Mouse (Mus musculus): ENCODE data around the gene Dnlz. TPM values are rescaled to one million over a fixed set of nuclear protein-coding genes. Genes with fewer than 3 reads are reported as not detected.

The Dnlz gene
- total RNA-seq, 2 experiments from 2014 or later: 5.9 to 9.5 TPM

DNA sequence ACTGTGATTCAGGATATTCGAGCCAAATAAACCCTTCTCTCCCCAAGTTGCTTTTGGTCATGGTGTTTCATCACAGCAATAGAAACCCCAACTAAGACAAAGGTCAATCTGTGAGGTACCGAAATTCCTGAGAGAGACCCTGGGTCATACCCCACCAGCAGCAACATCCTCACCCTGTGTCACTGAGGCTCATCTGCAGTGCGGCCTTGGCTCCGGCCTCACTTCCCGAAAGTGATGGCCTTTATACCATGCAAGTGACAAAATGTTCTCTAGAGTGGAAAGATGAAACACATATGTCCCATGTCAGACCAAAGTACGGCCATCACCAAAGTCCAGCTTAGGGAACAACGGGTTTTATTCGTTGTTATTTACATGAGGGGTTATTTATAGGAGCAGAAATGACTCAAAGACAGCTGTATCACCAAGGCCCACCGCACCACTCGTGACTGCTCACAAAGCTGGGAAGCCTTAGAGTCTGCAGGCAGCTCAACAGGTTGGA, 49.9 kb downstream of the Dnlz start:
- ATAC-seq (replicated peaks; ENCODE audit: poor library complexity, severe bottlenecking): no peak

DNA sequence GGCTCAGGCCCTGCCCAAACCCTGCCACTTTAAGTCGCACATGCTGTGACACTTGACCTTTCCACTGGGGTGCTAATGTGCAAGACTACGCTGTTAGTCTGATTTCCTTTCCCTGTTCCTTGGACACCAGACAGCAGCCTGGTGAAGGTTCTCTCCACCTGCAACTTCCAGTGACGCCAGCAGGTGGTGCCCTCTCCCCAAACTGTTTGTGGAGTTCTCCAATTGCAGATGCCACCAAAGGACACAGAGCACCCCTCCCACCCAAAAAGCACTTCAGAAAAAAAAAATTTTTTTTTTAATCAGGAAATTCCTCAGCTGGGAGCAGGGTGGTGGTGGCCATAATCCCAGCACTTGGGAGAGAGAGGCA, 51.1 kb downstream of the Dnlz start:
- peak; percentile 73 for ATAC-seq (replicated peaks; ENCODE audit: poor library complexity, severe bottlenecking)

DNA sequence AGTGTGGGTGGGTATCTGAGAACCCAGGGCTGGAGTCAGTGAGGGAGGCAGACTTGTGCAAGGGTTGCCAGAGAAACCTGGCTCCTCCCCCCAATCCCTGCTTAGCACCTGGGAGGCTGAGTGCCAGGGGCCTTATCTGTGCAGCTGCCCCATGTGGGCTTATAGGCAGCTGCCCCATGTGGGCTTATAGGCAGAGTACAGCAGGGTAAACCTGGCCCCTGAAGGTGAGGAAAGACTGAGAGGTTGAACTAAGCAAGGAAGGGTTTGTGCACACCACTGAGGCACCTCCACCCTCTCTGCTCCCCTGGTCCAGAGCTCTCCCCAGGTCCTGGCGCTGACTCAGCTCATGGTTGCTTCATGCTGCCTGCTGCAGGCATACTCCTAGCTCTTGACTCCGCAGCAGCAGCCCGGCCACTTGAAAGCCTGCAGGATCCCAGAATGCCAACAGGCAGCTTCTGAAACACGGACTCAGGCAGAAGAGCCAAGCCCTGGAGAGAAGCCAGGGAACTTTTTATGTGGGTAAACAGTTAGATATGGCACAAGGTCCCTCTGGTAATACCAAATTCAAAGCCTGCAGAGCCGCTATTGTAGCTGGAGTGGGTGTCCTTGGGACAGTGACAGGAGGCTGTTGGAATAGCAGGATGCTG, 51.6 kb downstream of the Dnlz start:
- no peak for ATAC-seq (replicated peaks; ENCODE audit: poor library complexity, severe bottlenecking)

GRCm38 (mm10) chr2:26299336-26299735, 52.6 kb downstream of the Dnlz start:
- no peak for ATAC-seq (replicated peaks; ENCODE audit: poor library complexity, severe bottlenecking)

- no peak for ATAC-seq (replicated peaks; ENCODE audit: poor library complexity, severe bottlenecking)
Observed at GRCm38 (mm10) chr2:26298856-26299230, 53.1 kb downstream of the Dnlz start.

GRCm38 (mm10) chr2:26298208-26298855, 53.6 kb downstream of the Dnlz start:
- peak; percentile 60 for ATAC-seq (replicated peaks; ENCODE audit: poor library complexity, severe bottlenecking)

Other genes starting within 250 kb of the Dnlz start
- gene Nacc2, start 228.9 kb downstream of the Dnlz start, total RNA-seq (2014; fragmentation: Nextera tagmentation): 0.30 and 0.62 TPM in 2 replicates
- gene Nacc2, start 228.9 kb downstream of the Dnlz start, total RNA-seq (2017): 0.57 and 0.65 TPM in 2 replicates
- not detected in 2 replicates for gene Lhx3, start 143.8 kb downstream of the Dnlz start, total RNA-seq (2014; fragmentation: Nextera tagmentation)
- not detected in 2 replicates for gene Lhx3, start 143.8 kb downstream of the Dnlz start, total RNA-seq (2017)
- gene Qsox2, start 114.6 kb downstream of the Dnlz start, total RNA-seq (2014; fragmentation: Nextera tagmentation): 10.9 and 11.5 TPM in 2 replicates
- 4.8 and 7.1 TPM in 2 replicates for gene Qsox2, start 114.6 kb downstream of the Dnlz start, total RNA-seq (2017)
- gene Ccdc187, start 57.6 kb downstream of the Dnlz start, total RNA-seq (2014; fragmentation: Nextera tagmentation): not detected in 2 replicates
- gene Ccdc187, start 57.6 kb downstream of the Dnlz start, total RNA-seq (2017): not detected in 2 replicates
- 7.0 and 16.3 TPM in 2 replicates for gene Gpsm1, start 36.6 kb downstream of the Dnlz start, total RNA-seq (2014; fragmentation: Nextera tagmentation)
- 10.6 and 13.8 TPM in 2 replicates for gene Gpsm1, start 36.6 kb downstream of the Dnlz start, total RNA-seq (2017)
- gene Card9, start 8.8 kb upstream of the Dnlz start, total RNA-seq (2014; fragmentation: Nextera tagmentation): 42.3 and 55.8 TPM in 2 replicates
- gene Card9, start 8.8 kb upstream of the Dnlz start, total RNA-seq (2017): 121 and 122 TPM in 2 replicates
- gene Snapc4, start 28.5 kb upstream of the Dnlz start, total RNA-seq (2014; fragmentation: Nextera tagmentation): 23.4 and 56.4 TPM in 2 replicates
- gene Snapc4, start 28.5 kb upstream of the Dnlz start, total RNA-seq (2017): 25.9 and 46.0 TPM in 2 replicates
- 48.3 and 61.2 TPM in 2 replicates for gene Entr1, start 37.2 kb upstream of the Dnlz start, total RNA-seq (2014; fragmentation: Nextera tagmentation)
- gene Entr1, start 37.2 kb upstream of the Dnlz start, total RNA-seq (2017): 42.2 and 42.5 TPM in 2 replicates
- gene Pmpca, start 37.2 kb upstream of the Dnlz start, total RNA-seq (2014; fragmentation: Nextera tagmentation): 43.7 and 49.2 TPM in 2 replicates
- gene Pmpca, start 37.2 kb upstream of the Dnlz start, total RNA-seq (2017): 60.0 and 79.2 TPM in 2 replicates
- gene Inpp5e, start 57.1 kb upstream of the Dnlz start, total RNA-seq (2014; fragmentation: Nextera tagmentation): 11.2 and 11.6 TPM in 2 replicates
- 4.7 and 6.2 TPM in 2 replicates for gene Inpp5e, start 57.1 kb upstream of the Dnlz start, total RNA-seq (2017)
- 42.3 and 47.0 TPM in 2 replicates for gene Sec16a, start 93.1 kb upstream of the Dnlz start, total RNA-seq (2014; fragmentation: Nextera tagmentation)
- gene Sec16a, start 93.1 kb upstream of the Dnlz start, total RNA-seq (2017): 29.8 and 32.5 TPM in 2 replicates
- 19.2 and 22.6 TPM in 2 replicates for gene Notch1, start 164.6 kb upstream of the Dnlz start, total RNA-seq (2014; fragmentation: Nextera tagmentation)
- gene Notch1, start 164.6 kb upstream of the Dnlz start, total RNA-seq (2017): 8.1 and 8.5 TPM in 2 replicates
- gene Egfl7, start 227.9 kb upstream of the Dnlz start, total RNA-seq (2014; fragmentation: Nextera tagmentation): 22.7 and 32.6 TPM in 2 replicates
- 9.6 and 20.4 TPM in 2 replicates for gene Egfl7, start 227.9 kb upstream of the Dnlz start, total RNA-seq (2017)
- gene Gm20532, start 234.5 kb upstream of the Dnlz start, total RNA-seq (2014; fragmentation: Nextera tagmentation): not detected in 2 replicates
- gene Gm20532, start 234.5 kb upstream of the Dnlz start, total RNA-seq (2017): not detected in 2 replicates

Data from granulocyte monocyte progenitor cell, adult 5-6 weeks (primary cell).